Mouse (Mus musculus): ENCODE results near the gene Cd2. TPM values are rescaled to one million over a fixed set of nuclear protein-coding genes. Genes with fewer than 3 reads are reported as not detected.
A peak's percentile ranks its signal among the peaks of the same experiment; 100 is the strongest.

Cd2 gene
- total and polyA plus RNA-seq, 3 experiments: 0.84 to 1.7 (median 1.1) TPM

DNA sequence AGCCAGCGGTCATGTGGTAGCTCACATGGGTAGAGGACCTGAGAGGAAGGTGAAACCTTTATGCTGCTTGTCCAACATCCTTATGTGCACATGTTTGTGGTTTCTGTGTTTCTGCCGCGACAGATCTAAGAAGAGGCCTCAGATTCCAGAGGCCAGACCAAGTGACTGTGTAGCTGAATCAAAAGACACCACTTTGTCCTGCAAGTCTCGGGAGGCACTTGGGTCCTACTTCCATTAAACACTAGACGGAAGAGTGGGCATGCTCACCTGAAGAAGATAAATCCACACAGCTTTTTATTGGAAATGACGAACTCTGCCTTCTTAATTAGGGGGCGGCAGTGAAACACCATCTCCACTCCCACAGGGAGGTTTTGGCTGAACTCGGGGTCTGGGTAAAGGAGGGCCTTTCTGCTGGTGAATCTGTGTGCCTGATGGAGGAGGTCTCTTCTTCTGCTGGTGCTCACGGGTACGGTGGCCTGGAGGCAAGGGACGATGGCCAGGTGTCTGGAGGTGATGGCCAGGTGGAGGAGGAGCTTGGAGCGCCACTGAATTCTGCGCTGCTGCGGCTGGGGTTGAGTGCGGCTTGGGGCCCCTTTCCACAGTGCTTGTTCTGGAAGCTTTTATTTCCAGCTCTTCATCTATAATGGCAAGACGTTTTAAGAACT is 12.0 kb downstream of the Cd2 start:
- DNase-seq: peak in 1 of 2 experiments; percentile 15
- 93% methylated on average over 16 of the region's 16 CpGs for WGBS
- Histone ChIP-seq H3K4me1 (ENCODE audit: control insufficient read depth, insufficient read depth, low read length) (peaks cover 13% of the 10 kb centered on the region), H3K27ac (no peak overlapping the region), H3K4me3 (no peak overlapping the region), H3K36me3 (ENCODE audit: control insufficient read depth, insufficient read depth, low read length) (no peaks in the 10 kb centered on the region), H3K9ac (ENCODE audit: low read depth, low read length) (no peak overlapping the region), H3K27me3 (ENCODE audit: control insufficient read depth, insufficient read depth, low read length) (no peaks in the 10 kb centered on the region), H3K79me2 (replicated peaks; ENCODE audit: control insufficient read depth, insufficient read depth, low read length) (no peaks in the 10 kb centered on the region)
- intact Hi-C loops (cut with DNase I): no loop called here
- no peak for TF ChIP-seq POLR2A (IDR thresholded peaks at IDR 0.05; ENCODE audit: insufficient read depth, low read depth, low read length)
- no peak for TF ChIP-seq CTCF (IDR thresholded peaks at IDR 0.05)
- no peak for TF ChIP-seq EP300 (IDR thresholded peaks at IDR 0.05; ENCODE audit: insufficient read depth, low read depth, low read length)

DNA sequence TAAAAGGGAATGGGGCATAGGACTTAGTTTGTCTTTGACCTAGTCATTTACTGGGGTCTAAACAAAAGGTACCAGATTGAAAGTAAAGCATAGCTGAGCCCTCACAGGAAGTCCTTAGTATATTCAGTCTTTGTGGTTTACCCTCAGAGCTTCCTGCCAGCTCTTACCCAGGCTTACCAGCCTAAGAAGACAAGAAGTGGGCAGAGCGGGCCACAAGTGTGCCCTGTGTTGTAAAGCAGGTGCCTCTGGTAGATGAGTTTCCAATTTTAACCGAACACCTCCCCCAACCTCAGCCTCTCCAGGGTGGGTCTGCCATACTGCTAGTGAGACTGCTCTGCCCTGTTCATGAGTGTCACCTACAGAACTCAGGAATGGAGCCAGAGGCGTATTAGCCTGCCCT is 12.9 kb downstream of the Cd2 start:
- H3K27me3 ChIP-seq (ENCODE audit: control insufficient read depth, insufficient read depth, low read length): no peaks in the 10 kb centered on the region
- intact Hi-C loops (cut with DNase I): no loop called here
- H3K4me3 ChIP-seq: no peak overlapping the region
- H3K36me3 ChIP-seq (ENCODE audit: control insufficient read depth, insufficient read depth, low read length): no peaks in the 10 kb centered on the region
- DNase-seq: peak in 1 of 2 experiments; percentile 53
- H3K79me2 ChIP-seq (replicated peaks; ENCODE audit: control insufficient read depth, insufficient read depth, low read length): no peaks in the 10 kb centered on the region
- peaks cover 4% of the 10 kb centered on the region; the same call in 1 of the 2 replicates for H3K4me1 ChIP-seq (ENCODE audit: control insufficient read depth, insufficient read depth, low read length)
- no peak for TF ChIP-seq CTCF (IDR thresholded peaks at IDR 0.05)
- TF ChIP-seq POLR2A (IDR thresholded peaks at IDR 0.05; ENCODE audit: insufficient read depth, low read depth, low read length): no peak
- TF ChIP-seq EP300 (IDR thresholded peaks at IDR 0.05; ENCODE audit: insufficient read depth, low read depth, low read length): no peak
- H3K27ac ChIP-seq: no peak overlapping the region; the same call in 1 of the 2 replicates
- 89% methylated on average over 3 of the region's 3 CpGs for WGBS
- no peak overlapping the region for H3K9ac ChIP-seq (ENCODE audit: low read depth, low read length)

DNA sequence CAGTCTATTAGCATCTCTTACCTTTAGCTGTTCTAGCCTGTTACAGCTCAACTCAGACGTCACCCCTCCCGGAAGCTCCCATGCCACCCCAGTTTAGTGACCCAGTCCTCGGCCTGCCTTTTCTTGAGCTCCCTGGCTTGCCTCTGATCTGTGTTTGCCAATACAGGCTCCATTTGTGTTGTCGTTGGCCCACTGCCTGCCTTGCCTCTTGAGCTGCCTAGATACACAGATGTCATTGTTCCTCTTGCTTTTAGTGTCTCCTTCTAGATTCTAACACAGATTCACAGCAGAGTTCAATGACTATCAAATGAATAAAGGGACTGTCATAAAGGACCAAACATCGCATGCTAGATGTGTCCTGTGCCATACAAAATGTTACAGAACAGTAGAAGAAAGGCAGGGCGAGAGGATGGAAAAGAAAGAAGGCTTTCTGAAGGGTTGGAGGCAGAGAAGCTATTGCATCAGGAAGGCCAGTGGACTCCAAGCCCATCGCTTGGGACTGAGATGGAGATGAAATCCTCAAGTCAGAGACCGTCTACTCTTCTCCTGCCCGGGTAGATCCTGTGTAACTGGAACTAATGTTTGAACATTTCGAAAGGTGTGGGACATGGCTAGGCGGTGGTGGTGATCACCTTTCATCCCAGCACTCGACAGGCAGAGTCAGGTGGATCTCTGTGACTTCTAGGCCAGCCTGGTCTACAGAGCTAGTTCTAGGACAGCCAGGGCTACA is 13.5 kb downstream of the Cd2 start:
- no peak overlapping the region for H3K4me3 ChIP-seq
- H3K36me3 ChIP-seq (ENCODE audit: control insufficient read depth, insufficient read depth, low read length): no peaks in the 10 kb centered on the region
- WGBS: 71% methylated on average over 12 of the region's 12 CpGs
- no peaks in the 10 kb centered on the region for H3K27me3 ChIP-seq (ENCODE audit: control insufficient read depth, insufficient read depth, low read length)
- H3K79me2 ChIP-seq (replicated peaks; ENCODE audit: control insufficient read depth, insufficient read depth, low read length): no peaks in the 10 kb centered on the region
- H3K4me1 ChIP-seq (ENCODE audit: control insufficient read depth, insufficient read depth, low read length): peaks cover 4% of the 10 kb centered on the region; the same call in 1 of the 2 replicates
- TF ChIP-seq CTCF (IDR thresholded peaks at IDR 0.05) (no peak), EP300 (IDR thresholded peaks at IDR 0.05; ENCODE audit: insufficient read depth, low read depth, low read length) (no peak)
- peak; percentile 67 to 68 for DNase-seq
- peak overlapping the region; percentile 17; the same call in 1 of the 2 replicates for H3K27ac ChIP-seq
- intact Hi-C loops (cut with DNase I): no loop called here
- H3K9ac ChIP-seq (ENCODE audit: low read depth, low read length): no peak overlapping the region

DNA sequence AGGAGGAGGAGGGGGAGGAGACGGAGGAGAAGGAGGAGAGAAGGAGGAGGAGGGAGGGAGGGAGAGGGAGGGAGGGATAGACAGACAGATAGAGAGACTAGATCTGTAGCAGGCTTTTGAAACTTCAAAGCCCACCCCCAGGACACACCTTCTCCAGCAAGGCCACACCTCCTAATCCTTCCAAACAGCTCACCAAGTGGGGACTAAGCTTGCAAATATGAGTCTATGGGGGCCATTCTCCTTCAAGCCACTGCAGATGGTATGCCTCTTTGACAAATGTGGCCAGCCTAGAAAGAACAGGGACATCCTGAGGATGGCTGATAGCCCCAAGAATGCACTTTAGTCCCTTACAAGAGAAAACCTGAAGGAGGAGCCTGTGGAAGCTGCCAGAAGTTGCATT is 15.6 kb downstream of the Cd2 start:
- 58% methylated on average over 1 of the region's 1 CpGs for WGBS
- H3K4me3 ChIP-seq: no peak overlapping the region
- no peaks in the 10 kb centered on the region for H3K79me2 ChIP-seq (replicated peaks; ENCODE audit: control insufficient read depth, insufficient read depth, low read length)
- TF ChIP-seq EP300 (IDR thresholded peaks at IDR 0.05; ENCODE audit: insufficient read depth, low read depth, low read length) (no peak), POLR2A (IDR thresholded peaks at IDR 0.05; ENCODE audit: insufficient read depth, low read depth, low read length) (no peak), CTCF (IDR thresholded peaks at IDR 0.05) (no peak)
- no peaks in the 10 kb centered on the region for H3K36me3 ChIP-seq (ENCODE audit: control insufficient read depth, insufficient read depth, low read length)
- peaks cover 4% of the 10 kb centered on the region; the same call in 1 of the 2 replicates for H3K4me1 ChIP-seq (ENCODE audit: control insufficient read depth, insufficient read depth, low read length)
- no peak overlapping the region for H3K9ac ChIP-seq (ENCODE audit: low read depth, low read length)
- H3K27ac ChIP-seq: no peak overlapping the region
- no peak for DNase-seq
- H3K27me3 ChIP-seq (ENCODE audit: control insufficient read depth, insufficient read depth, low read length): no peaks in the 10 kb centered on the region
- intact Hi-C loops (cut with DNase I): no loop called here

DNA sequence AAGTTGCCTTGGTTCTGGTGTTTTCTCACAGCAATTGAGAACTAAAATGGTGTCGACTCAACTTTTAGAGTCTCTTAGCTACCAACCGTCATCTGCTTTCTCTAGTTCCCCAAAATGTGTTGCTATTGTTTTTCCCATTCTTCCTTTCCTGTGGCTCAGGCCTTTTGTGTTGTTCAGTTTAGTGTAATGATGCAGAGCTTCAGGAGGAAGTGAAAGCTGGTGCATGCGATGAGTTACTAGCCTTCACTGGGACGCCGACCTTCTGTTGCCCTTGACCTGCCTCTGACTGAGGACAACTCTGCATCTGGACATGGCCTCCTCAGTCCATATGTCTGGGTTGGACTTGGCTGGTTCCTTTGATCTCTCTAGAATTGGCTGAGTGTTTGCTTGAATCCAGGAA is 16.9 kb downstream of the Cd2 start:
- Histone ChIP-seq H3K27ac (no peak overlapping the region), H3K36me3 (ENCODE audit: control insufficient read depth, insufficient read depth, low read length) (no peaks in the 10 kb centered on the region), H3K9ac (ENCODE audit: low read depth, low read length) (no peak overlapping the region), H3K4me1 (ENCODE audit: control insufficient read depth, insufficient read depth, low read length) (peaks cover 4% of the 10 kb centered on the region; the same call in 1 of the 2 replicates), H3K4me3 (no peak overlapping the region), H3K27me3 (ENCODE audit: control insufficient read depth, insufficient read depth, low read length) (no peaks in the 10 kb centered on the region), H3K79me2 (replicated peaks; ENCODE audit: control insufficient read depth, insufficient read depth, low read length) (no peaks in the 10 kb centered on the region)
- intact Hi-C loops (cut with DNase I): no loop called here
- TF ChIP-seq EP300 (IDR thresholded peaks at IDR 0.05; ENCODE audit: insufficient read depth, low read depth, low read length) (no peak), CTCF (IDR thresholded peaks at IDR 0.05) (no peak), POLR2A (IDR thresholded peaks at IDR 0.05; ENCODE audit: insufficient read depth, low read depth, low read length) (no peak)
- no peak for DNase-seq
- WGBS: 88% methylated on average over 5 of the region's 5 CpGs

DNA sequence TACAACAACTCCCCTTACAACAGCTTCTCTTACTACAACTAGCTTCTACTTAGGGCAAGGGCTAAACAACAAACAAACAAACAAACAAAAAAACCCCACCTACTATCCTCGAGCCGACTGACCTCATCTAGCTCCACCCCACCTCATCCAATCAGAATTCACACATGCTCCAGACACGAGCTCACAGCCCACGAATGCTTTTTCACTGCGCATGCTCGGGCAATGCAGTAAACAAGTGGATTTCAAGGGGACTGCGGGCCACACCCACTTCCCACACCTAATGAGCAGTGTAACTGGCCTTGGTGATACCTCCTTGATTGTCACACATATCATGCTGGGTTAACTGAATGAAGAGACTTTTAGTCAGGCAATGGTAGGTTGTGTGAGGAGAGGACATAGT is 19.4 kb downstream of the Cd2 start:
- Histone ChIP-seq H3K36me3 (ENCODE audit: control insufficient read depth, insufficient read depth, low read length) (no peaks in the 10 kb centered on the region), H3K4me3 (no peak overlapping the region), H3K4me1 (ENCODE audit: control insufficient read depth, insufficient read depth, low read length) (no peaks in the 10 kb centered on the region), H3K79me2 (replicated peaks; ENCODE audit: control insufficient read depth, insufficient read depth, low read length) (no peaks in the 10 kb centered on the region), H3K9ac (ENCODE audit: low read depth, low read length) (no peak overlapping the region), H3K27me3 (ENCODE audit: control insufficient read depth, insufficient read depth, low read length) (no peaks in the 10 kb centered on the region), H3K27ac (no peak overlapping the region)
- no peak for TF ChIP-seq CTCF (IDR thresholded peaks at IDR 0.05)
- TF ChIP-seq POLR2A (IDR thresholded peaks at IDR 0.05; ENCODE audit: insufficient read depth, low read depth, low read length): no peak
- no peak for TF ChIP-seq EP300 (IDR thresholded peaks at IDR 0.05; ENCODE audit: insufficient read depth, low read depth, low read length)
- no peak for DNase-seq
- intact Hi-C loops (cut with DNase I): no loop called here
- 90% methylated on average over 7 of the region's 7 CpGs for WGBS

Data from heart, adult 2 months (tissue).